Mouse (Mus musculus): ENCODE measurements around the gene E130114P18Rik. TPM values are rescaled to one million over a fixed set of nuclear protein-coding genes. Genes with fewer than 3 reads are reported as not detected.

E130114P18Rik gene
- polyA plus RNA-seq, 1 experiment from 2014 or later = 24.4 TPM

- Histone ChIP-seq H3K27ac (no peak overlapping the region), H3K4me3 (replicated peaks) (no peak overlapping the region)
- 86% methylated on average over 1 of the region's 1 CpGs for WGBS
Measured at GRCm38 (mm10) chr4:97620409-97620808, 157.5 kb downstream of the E130114P18Rik start.

GRCm38 (mm10) chr4:97618668-97619373 lies 159.1 kb downstream of the E130114P18Rik start:
- WGBS = 60% methylated on average over 15 of the region's 15 CpGs
- no peaks in the 10 kb centered on the region for H3K9me3 ChIP-seq
- ATAC-seq = peak; percentile 76
- H3K27me3 ChIP-seq = no peaks in the 10 kb centered on the region
- H3K27ac ChIP-seq = peak overlapping the region; percentile 14; the same call in 1 of the 2 replicates
- H3K4me3 ChIP-seq (replicated peaks) = no peak overlapping the region
- H3K4me2 ChIP-seq (replicated peaks) = no peak overlapping the region
- H3K36me3 ChIP-seq = no peaks in the 10 kb centered on the region
- H3K9ac ChIP-seq (replicated peaks) = no peak overlapping the region
- peaks cover 5% of the 10 kb centered on the region for H3K4me1 ChIP-seq (replicated peaks)

More at GRCm38 (mm10) chr4:97620409-97620808, 157.5 kb downstream of the E130114P18Rik start:
- H3K27me3 ChIP-seq = no peaks in the 10 kb centered on the region
- ATAC-seq = no peak
- peaks cover 5% of the 10 kb centered on the region for H3K4me1 ChIP-seq (replicated peaks)
- H3K4me2 ChIP-seq (replicated peaks) = no peak overlapping the region
- H3K36me3 ChIP-seq = no peaks in the 10 kb centered on the region
- H3K9me3 ChIP-seq = no peaks in the 10 kb centered on the region
- H3K9ac ChIP-seq (replicated peaks) = no peak overlapping the region

GRCm38 (mm10) chr4:97615031-97615430 lies 162.8 kb downstream of the E130114P18Rik start:
- no peaks in the 10 kb centered on the region for H3K9me3 ChIP-seq
- no peak overlapping the region for H3K4me2 ChIP-seq (replicated peaks)
- no peaks in the 10 kb centered on the region for H3K27me3 ChIP-seq
- H3K4me3 ChIP-seq (replicated peaks) = no peak overlapping the region
- no peak overlapping the region for H3K9ac ChIP-seq (replicated peaks)
- H3K36me3 ChIP-seq = no peaks in the 10 kb centered on the region
- no peak for ATAC-seq
- H3K4me1 ChIP-seq (replicated peaks) = peaks cover 19% of the 10 kb centered on the region
- H3K27ac ChIP-seq = no peak overlapping the region
- 85% methylated on average over 3 of the region's 3 CpGs for WGBS

- Histone ChIP-seq H3K9ac (replicated peaks) (no peak overlapping the region), H3K4me2 (replicated peaks) (no peak overlapping the region), H3K4me1 (replicated peaks) (peaks cover 25% of the 10 kb centered on the region), H3K27ac (peak overlapping the region; percentile 55; the same call in 1 of the 2 replicates), H3K9me3 (no peaks in the 10 kb centered on the region), H3K4me3 (replicated peaks) (no peak overlapping the region), H3K36me3 (no peaks in the 10 kb centered on the region), H3K27me3 (no peaks in the 10 kb centered on the region)
- no peak for ATAC-seq
- 75% methylated on average over 11 of the region's 11 CpGs for WGBS
Measured at GRCm38 (mm10) chr4:97611251-97611847, 166.5 kb downstream of the E130114P18Rik start.

GRCm38 (mm10) chr4:97609831-97610727 lies 167.8 kb downstream of the E130114P18Rik start:
- Histone ChIP-seq H3K9me3 (no peaks in the 10 kb centered on the region), H3K36me3 (no peaks in the 10 kb centered on the region), H3K27me3 (no peaks in the 10 kb centered on the region), H3K4me3 (replicated peaks) (no peak overlapping the region), H3K27ac (peak overlapping the region; percentile 47), H3K9ac (replicated peaks) (no peak overlapping the region), H3K4me1 (replicated peaks) (peaks cover 25% of the 10 kb centered on the region), H3K4me2 (replicated peaks) (no peak overlapping the region)
- ATAC-seq = peak; percentile 43; the same call in 1 of the 2 replicates
- WGBS = 20% methylated on average over 10 of the region's 10 CpGs

GRCm38 (mm10) chr4:97609329-97609728 lies 168.5 kb downstream of the E130114P18Rik start:
- peak overlapping the region; percentile 47; the same call in 1 of the 2 replicates for H3K27ac ChIP-seq
- H3K4me1 ChIP-seq (replicated peaks) = peaks cover 25% of the 10 kb centered on the region
- WGBS = 71% methylated on average over 4 of the region's 4 CpGs
- H3K9ac ChIP-seq (replicated peaks) = no peak overlapping the region
- ATAC-seq = no peak
- H3K4me3 ChIP-seq (replicated peaks) = no peak overlapping the region
- no peak overlapping the region for H3K4me2 ChIP-seq (replicated peaks)
- H3K9me3 ChIP-seq = no peaks in the 10 kb centered on the region
- H3K27me3 ChIP-seq = no peaks in the 10 kb centered on the region
- no peaks in the 10 kb centered on the region for H3K36me3 ChIP-seq

GRCm38 (mm10) chr4:97608728-97609127 lies 169.2 kb downstream of the E130114P18Rik start:
- peak; percentile 65 for ATAC-seq
- H3K36me3 ChIP-seq = no peaks in the 10 kb centered on the region
- peaks cover 25% of the 10 kb centered on the region for H3K4me1 ChIP-seq (replicated peaks)
- H3K27ac ChIP-seq = peak overlapping the region; percentile 47; the same call in 1 of the 2 replicates
- no peak overlapping the region for H3K4me3 ChIP-seq (replicated peaks)
- no peak overlapping the region for H3K4me2 ChIP-seq (replicated peaks)
- no peak overlapping the region for H3K9ac ChIP-seq (replicated peaks)
- H3K27me3 ChIP-seq = no peaks in the 10 kb centered on the region
- 57% methylated on average over 8 of the region's 8 CpGs for WGBS
- H3K9me3 ChIP-seq = no peaks in the 10 kb centered on the region

GRCm38 (mm10) chr4:97608134-97608533 lies 169.7 kb downstream of the E130114P18Rik start:
- Histone ChIP-seq H3K27ac (no peak overlapping the region), H3K36me3 (no peaks in the 10 kb centered on the region), H3K4me1 (replicated peaks) (peaks cover 25% of the 10 kb centered on the region), H3K9ac (replicated peaks) (no peak overlapping the region), H3K4me2 (replicated peaks) (no peak overlapping the region), H3K9me3 (no peaks in the 10 kb centered on the region), H3K4me3 (replicated peaks) (no peak overlapping the region), H3K27me3 (no peaks in the 10 kb centered on the region)
- 21% methylated on average over 3 of the region's 3 CpGs for WGBS
- ATAC-seq = no peak

- ATAC-seq = no peak
- no peak overlapping the region for H3K4me3 ChIP-seq (replicated peaks)
- H3K9me3 ChIP-seq = no peaks in the 10 kb centered on the region
- no peaks in the 10 kb centered on the region for H3K27me3 ChIP-seq
- no peaks in the 10 kb centered on the region for H3K36me3 ChIP-seq
- no peak overlapping the region for H3K27ac ChIP-seq
- peaks cover 27% of the 10 kb centered on the region for H3K4me1 ChIP-seq (replicated peaks)
- H3K4me2 ChIP-seq (replicated peaks) = no peak overlapping the region
- WGBS = 74% methylated on average over 1 of the region's 1 CpGs
- H3K9ac ChIP-seq (replicated peaks) = no peak overlapping the region
Measured at GRCm38 (mm10) chr4:97607169-97607568, 170.7 kb downstream of the E130114P18Rik start.

- Histone ChIP-seq H3K9me3 (no peaks in the 10 kb centered on the region), H3K27me3 (no peaks in the 10 kb centered on the region), H3K27ac (no peak overlapping the region), H3K9ac (replicated peaks) (no peak overlapping the region), H3K4me1 (replicated peaks) (peaks cover 31% of the 10 kb centered on the region), H3K4me2 (replicated peaks) (no peak overlapping the region), H3K36me3 (no peaks in the 10 kb centered on the region), H3K4me3 (replicated peaks) (no peak overlapping the region)
- ATAC-seq = no peak
- WGBS = 87% methylated on average over 8 of the region's 8 CpGs
Measured at GRCm38 (mm10) chr4:97606524-97606923, 171.4 kb downstream of the E130114P18Rik start.

GRCm38 (mm10) chr4:97602579-97602978 lies 175.3 kb downstream of the E130114P18Rik start:
- 69% methylated on average over 4 of the region's 4 CpGs for WGBS
- Histone ChIP-seq H3K9me3 (no peaks in the 10 kb centered on the region), H3K4me3 (replicated peaks) (no peak overlapping the region), H3K27me3 (no peaks in the 10 kb centered on the region), H3K9ac (replicated peaks) (no peak overlapping the region), H3K4me1 (replicated peaks) (peaks cover 10% of the 10 kb centered on the region), H3K36me3 (no peaks in the 10 kb centered on the region), H3K4me2 (replicated peaks) (no peak overlapping the region), H3K27ac (no peak overlapping the region)
- no peak for ATAC-seq

Data from midbrain, embryonic 13.5 days (tissue).